Mouse (Mus musculus) forebrain, embryonic 14.5 days (tissue): ENCODE data around the gene Gm3460. TPM values are rescaled to one million over a fixed set of nuclear protein-coding genes. Genes with fewer than 3 reads are reported as not detected.
"Not testable (repeated sequence)": the region's sequence is repeated elsewhere in the genome, so short reads cannot be mapped to it uniquely, and the experiment has no call there.

Source experiments
- ATAC-seq: fragments of 200-750 bp; cut with Nextera tagmentation; 2 replicates; pipeline ENCODE4 v1.8.0; 2017; ENCODE audit warnings: mild to moderate bottlenecking, moderate library complexity
- DNase-seq: peaks from one replicate; pipeline ENCODE4 v3.0.0-alpha.2; 2015; ENCODE audit warnings: low spot score
- H3K27ac ChIP-seq: fragments of 300-500 bp; sonication (generic); 2 replicates; pipeline ENCODE4 v1.5.1; 2014; ENCODE audit warnings: low read depth, mild to moderate bottlenecking, control low read depth, low read length, moderate library complexity
- H3K27me3 ChIP-seq: fragments of 300-500 bp; sonication (generic); replicated peaks from 2 replicates; pipeline ENCODE4 v1.6.1; 2014; ENCODE audit warnings: low read length, control low read depth, mixed read lengths; ENCODE audit not compliant: control insufficient read depth, insufficient read depth
- H3K36me3 ChIP-seq: fragments of 300-500 bp; sonication (generic); 2 replicates; pipeline ENCODE4 v1.6.1; 2014; ENCODE audit warnings: low read length, control low read depth; ENCODE audit not compliant: control insufficient read depth, insufficient read depth
- H3K4me1 ChIP-seq: fragments of 300-500 bp; sonication (generic); 2 replicates; pipeline ENCODE4 v1.6.1; 2014; ENCODE audit warnings: antibody characterized with exemption, low read length, control low read depth; ENCODE audit not compliant: control insufficient read depth, insufficient read depth
- H3K4me2 ChIP-seq: fragments of 300-500 bp; sonication (generic); 2 replicates; pipeline ENCODE4 v1.6.1; 2014; ENCODE audit warnings: mild to moderate bottlenecking, control low read depth, low read length
- H3K4me3 ChIP-seq: fragments of 300-500 bp; sonication (generic); 2 replicates; pipeline ENCODE4 v1.5.1; 2014; ENCODE audit warnings: low read depth, low read length, control low read depth
- H3K9ac ChIP-seq: fragments of 300-500 bp; sonication (generic); 2 replicates; pipeline ENCODE4 v1.6.1; 2014; ENCODE audit warnings: mild to moderate bottlenecking, low read length, control low read depth, moderate library complexity
- H3K9me3 ChIP-seq: fragments of 300-500 bp; sonication (generic); replicated peaks from 2 replicates; pipeline ENCODE4 v1.6.1; 2016; ENCODE audit warnings: low read length, control low read depth, mixed read lengths; ENCODE audit not compliant: control insufficient read depth
- WGBS: fragments of 180-500 bp; shearing (Covaris S2); extraction: QIAGEN DNeasy Blood & Tissue Kit; methylation state at CpG from one replicate; pipeline ENCODE4 v1.1.7; 2014; 5-methylcytosine and 5-hydroxymethylcytosine counted together
- polyA plus RNA-seq: library from polyadenylated mRNA; unstranded; fragments of >200 nt; fragmentation: Nextera tagmentation; extraction: Ambion mirVana; gene quantifications from 2 replicates; pipeline ENCODE4 v1.2.1, GENCODE M21; 2014

The Gm3460 gene
- polyA plus RNA-seq = not detected in 2 replicates

DNA sequence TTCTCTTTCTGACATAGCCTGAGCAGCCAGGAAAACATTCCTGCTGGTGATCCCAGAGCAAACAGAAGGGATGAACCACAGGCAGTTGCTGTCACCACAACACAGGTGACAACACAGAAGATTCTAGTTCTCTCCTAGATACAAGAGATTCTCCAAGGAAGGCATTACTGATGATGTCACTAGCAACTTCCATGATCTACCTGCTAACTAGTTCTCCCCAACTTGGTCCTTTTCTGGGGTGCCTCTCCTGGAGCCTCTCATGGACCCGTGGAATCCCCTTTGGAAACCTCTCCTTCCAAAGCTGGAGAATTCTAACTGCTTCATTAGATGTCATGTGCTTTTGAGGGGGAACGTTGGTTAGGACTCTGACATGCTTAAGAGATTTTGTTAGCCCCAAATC, at the start of gene Gm3460:
Gm3460 (minus strand) TSS at position 101 of the 400 bp plus-strand sequence.
- not testable (repeated sequence) for DNase-seq, ATAC-seq, H3K9ac ChIP-seq, H3K27ac ChIP-seq, H3K4me3 ChIP-seq, H3K9me3 ChIP-seq, H3K4me2 ChIP-seq, H3K4me1 ChIP-seq, H3K27me3 ChIP-seq, H3K36me3 ChIP-seq
- WGBS = 100% methylated on average over 1 of the region's 2 CpGs

DNA sequence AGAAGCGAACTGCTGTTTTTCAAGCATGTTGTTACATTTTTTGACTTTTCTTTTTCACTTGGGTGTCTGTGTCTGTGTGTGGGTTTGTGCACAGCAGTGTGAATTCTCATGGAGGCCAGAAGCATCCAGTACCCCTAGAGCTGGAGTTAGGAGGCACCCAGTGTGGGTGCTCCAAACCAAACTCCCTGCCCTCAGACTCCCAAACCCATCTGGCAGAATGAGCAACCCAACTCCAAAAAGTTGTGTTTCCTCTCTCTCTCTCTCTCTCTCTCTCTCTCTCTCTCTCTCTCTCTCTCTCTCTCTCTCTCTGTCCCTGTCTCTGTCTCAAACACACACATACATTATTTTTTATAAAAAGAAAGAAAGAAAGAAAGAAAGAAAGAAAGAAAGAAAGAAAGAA, 15.8 kb downstream of the Gm3460 start:
- not testable (repeated sequence) for H3K4me3 ChIP-seq, H3K36me3 ChIP-seq, H3K9ac ChIP-seq, H3K27ac ChIP-seq, H3K27me3 ChIP-seq, ATAC-seq, H3K4me1 ChIP-seq, H3K9me3 ChIP-seq, H3K4me2 ChIP-seq, DNase-seq
- no CpG with 5 or more reads among the region's 1 CpGs for WGBS

DNA sequence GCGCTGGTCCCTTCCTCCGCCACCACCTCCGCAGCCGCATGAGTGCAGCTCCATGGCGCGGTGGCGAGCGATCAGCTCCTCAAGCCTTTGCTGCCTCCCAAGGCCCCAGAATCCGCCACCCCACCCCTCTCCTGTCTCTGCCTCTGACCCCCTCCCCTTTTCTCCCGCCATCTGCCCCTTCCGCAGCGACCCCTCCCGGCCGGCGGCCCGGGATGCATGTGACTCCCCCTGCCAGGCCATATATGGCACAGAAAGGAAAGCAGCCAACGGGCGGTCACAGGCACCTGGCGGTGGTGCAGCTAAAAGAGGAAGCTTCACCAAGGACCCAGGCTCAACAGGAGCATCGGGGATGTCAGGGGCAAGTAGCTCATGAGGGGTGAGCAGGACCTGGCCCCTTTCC, 17.2 kb downstream of the Gm3460 start:
- H3K9ac ChIP-seq = peak overlapping the region; percentile 45; the same call in 1 of the 2 replicates
- 1% methylated on average over 13 of the region's 20 CpGs for WGBS
- not testable (repeated sequence) for H3K27me3 ChIP-seq, H3K36me3 ChIP-seq, H3K4me1 ChIP-seq, H3K27ac ChIP-seq, ATAC-seq, H3K9me3 ChIP-seq
- H3K4me2 ChIP-seq = peak overlapping the region; percentile 57
- peak overlapping the region; percentile 28 for H3K4me3 ChIP-seq
- peak; percentile 47 for DNase-seq

DNA sequence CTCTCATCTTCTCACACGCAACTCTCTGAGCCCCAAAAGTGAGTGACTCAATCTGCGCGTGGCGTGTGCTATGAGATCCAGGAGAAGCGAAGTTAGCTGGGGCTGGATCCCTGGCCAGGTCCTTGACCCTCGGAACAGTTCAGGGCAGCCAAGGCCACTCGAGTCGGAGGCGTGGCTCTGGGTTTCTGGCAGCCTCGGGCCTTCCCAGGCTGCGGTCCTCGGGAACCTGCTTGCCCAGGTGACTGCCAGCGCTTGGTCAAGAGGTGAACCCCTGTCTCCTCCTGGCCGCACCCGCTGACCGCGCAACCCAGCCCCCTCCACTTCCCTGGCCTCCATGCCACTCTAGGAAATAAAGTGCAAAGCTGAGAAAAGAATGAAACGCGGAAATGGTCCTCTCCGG, 17.7 kb downstream of the Gm3460 start:
- not testable (repeated sequence) for H3K27me3 ChIP-seq, H3K36me3 ChIP-seq, H3K27ac ChIP-seq, H3K9me3 ChIP-seq, ATAC-seq, H3K4me1 ChIP-seq
- Histone ChIP-seq H3K9ac (peak overlapping the region; percentile 45; the same call in 1 of the 2 replicates), H3K4me3 (peak overlapping the region; percentile 28), H3K4me2 (peak overlapping the region; percentile 57)
- WGBS = 4% methylated on average over 19 of the region's 20 CpGs
- peak; percentile 1 for DNase-seq

DNA sequence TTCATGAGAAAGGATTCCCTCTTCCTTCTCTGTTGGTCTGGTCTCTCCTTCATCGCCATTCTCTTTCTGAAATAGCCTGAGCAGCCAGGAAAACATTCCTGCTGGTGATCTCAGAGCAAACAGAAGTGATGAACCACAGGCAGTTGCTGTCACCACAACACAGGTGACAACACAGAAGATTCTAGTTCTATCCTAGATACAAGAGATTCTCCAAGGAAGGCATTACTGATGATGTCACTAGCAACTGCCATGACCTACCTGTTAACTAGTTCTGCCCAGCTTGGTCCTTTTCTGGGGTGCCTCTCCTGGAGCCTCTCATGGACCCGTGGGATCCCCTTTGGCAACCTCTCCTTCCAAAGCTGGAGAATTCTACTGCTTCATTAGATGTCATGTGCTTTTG, 31.7 kb downstream of the Gm3460 start, which contains the start of gene Gm3629:
Gm3629 (minus strand) TSS at position 101 of the 400 bp plus-strand sequence.
- ATAC-seq, H3K4me3 ChIP-seq, H3K9me3 ChIP-seq, H3K4me1 ChIP-seq, H3K9ac ChIP-seq, DNase-seq, H3K36me3 ChIP-seq, H3K27me3 ChIP-seq, H3K4me2 ChIP-seq, H3K27ac ChIP-seq: not testable (repeated sequence)
- WGBS = 38% methylated on average over 1 of the region's 2 CpGs

Other genes starting within 250 kb of the Gm3460 start
- not detected in 2 replicates for gene Gm16440, start 232.1 kb downstream of the Gm3460 start, polyA plus RNA-seq
- gene Gm3591, start 209.9 kb downstream of the Gm3460 start, polyA plus RNA-seq = 3.4 and 5.7 TPM in 2 replicates
- not detected in 2 replicates for gene Gm3594, start 177.8 kb downstream of the Gm3460 start, polyA plus RNA-seq
- gene Gm8356, start 85.1 kb downstream of the Gm3460 start, polyA plus RNA-seq = not detected in 2 replicates
- 0.33 and 0.39 TPM in 2 replicates for gene Gm3629, start 31.8 kb downstream of the Gm3460 start, polyA plus RNA-seq
- not detected in 2 replicates for gene Gm10251, start 61.8 kb upstream of the Gm3460 start, polyA plus RNA-seq
- gene Gm8050, start 97.8 kb upstream of the Gm3460 start, polyA plus RNA-seq = not detected in 2 replicates
- 11.1 and 13.1 TPM in 2 replicates for gene Gm3636, start 119.9 kb upstream of the Gm3460 start, polyA plus RNA-seq
- not detected in 2 replicates for gene Gm8362, start 152.0 kb upstream of the Gm3460 start, polyA plus RNA-seq
- gene Gm3642, start 217.9 kb upstream of the Gm3460 start, polyA plus RNA-seq = not detected in 2 replicates